Mouse (Mus musculus) neural tube, embryonic 15.5 days (tissue): ENCODE data around the gene Sit1. TPM values are rescaled to one million over a fixed set of nuclear protein-coding genes. Genes with fewer than 3 reads are reported as not detected.

Source experiments
- ATAC-seq: fragments of 200-750 bp; cut with Nextera tagmentation; 2 replicates; pipeline ENCODE4 v1.8.0; 2017; ENCODE audit warnings: mild to moderate bottlenecking, moderate TSS enrichment, moderate library complexity; ENCODE audit not compliant: low FRiP score
- H3K27ac ChIP-seq: fragments of 300-500 bp; sonication (generic); replicated peaks from 2 replicates; pipeline ENCODE4 v1.5.1; 2015; ENCODE audit warnings: mild to moderate bottlenecking, inconsistent platforms
- H3K27me3 ChIP-seq: fragments of 300-500 bp; sonication (generic); replicated peaks from 2 replicates; pipeline ENCODE4 v1.6.1; 2015; ENCODE audit warnings: inconsistent platforms
- H3K36me3 ChIP-seq: fragments of 300-500 bp; sonication (generic); 2 replicates; pipeline ENCODE4 v1.6.1; 2015; ENCODE audit warnings: inconsistent platforms
- H3K4me1 ChIP-seq: fragments of 300-500 bp; sonication (generic); 2 replicates; pipeline ENCODE4 v1.6.1; 2015; ENCODE audit warnings: inconsistent platforms
- H3K4me2 ChIP-seq: fragments of 300-500 bp; sonication (generic); 2 replicates; pipeline ENCODE4 v1.6.1; 2015; ENCODE audit warnings: inconsistent platforms, mild to moderate bottlenecking, moderate library complexity
- H3K4me3 ChIP-seq: fragments of 300-500 bp; sonication (generic); replicated peaks from 2 replicates; pipeline ENCODE4 v1.5.1; 2015; ENCODE audit warnings: mild to moderate bottlenecking, inconsistent platforms
- H3K9ac ChIP-seq: fragments of 300-500 bp; sonication (generic); replicated peaks from 2 replicates; pipeline ENCODE4 v1.6.1; 2015; ENCODE audit warnings: mild to moderate bottlenecking, inconsistent platforms
- H3K9me3 ChIP-seq: fragments of 300-500 bp; sonication (generic); replicated peaks from 2 replicates; pipeline ENCODE4 v1.6.1; 2016; ENCODE audit warnings: inconsistent platforms
- WGBS: fragments of 180-500 bp; shearing (Covaris S2); methylation state at CpG from one replicate; pipeline ENCODE4 v1.1.7; 2015; ENCODE audit warnings: mixed read lengths; 5-methylcytosine and 5-hydroxymethylcytosine counted together
- polyA plus RNA-seq: library from polyadenylated mRNA; unstranded; fragments of >200 nt; fragmentation: Nextera tagmentation; extraction: Ambion mirVana; gene quantifications from 2 replicates; pipeline ENCODE4 v1.2.1, GENCODE M21; 2015

Gene Sit1
- 1.9 TPM in 1 of 2 replicates, not detected in the other for polyA plus RNA-seq

DNA sequence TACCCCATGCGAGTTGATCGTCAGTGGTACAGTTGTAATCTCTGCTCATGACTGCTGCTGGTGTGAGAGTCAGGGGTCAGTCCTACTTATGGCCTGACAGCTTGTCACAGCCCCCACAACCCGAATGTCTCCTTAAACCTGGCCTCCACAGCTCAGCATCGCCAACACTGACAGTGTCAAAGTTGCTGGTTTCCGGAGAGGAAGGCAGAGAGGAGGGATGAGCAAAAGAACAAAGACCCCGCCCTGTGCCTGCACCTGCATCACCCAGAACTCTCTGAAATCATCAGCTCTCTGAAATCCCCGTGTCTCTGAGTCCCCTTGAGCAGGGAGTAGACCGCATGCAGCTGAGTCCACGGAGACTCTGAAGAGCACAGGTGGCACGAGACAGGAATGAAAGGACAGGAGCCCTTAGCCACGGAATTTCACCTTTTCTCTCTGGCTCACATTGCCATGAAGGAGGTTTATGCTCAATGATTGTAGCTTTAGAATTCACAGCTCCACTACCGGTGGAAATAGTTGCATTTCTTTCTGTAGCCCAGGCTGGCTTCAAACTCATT is at the start of gene Sit1:
TSS of gene Sit1 (minus strand) at position 200 of the 557 bp plus-strand sequence.
- Histone ChIP-seq H3K4me2 (no peak within 1 kb of the TSS), H3K36me3 (no peaks in the 10 kb centered on the region), H3K9ac (no peak within 1 kb of the TSS), H3K9me3 (no peaks in the 10 kb centered on the region), H3K27ac (no peak within 1 kb of the TSS), H3K4me3 (no peak within 1 kb of the TSS), H3K27me3 (no peaks in the 10 kb centered on the region), H3K4me1 (no peaks in the 10 kb centered on the region)
- WGBS, result 60% methylated on average over 12 of the region's 12 CpGs
- no peak for ATAC-seq

DNA sequence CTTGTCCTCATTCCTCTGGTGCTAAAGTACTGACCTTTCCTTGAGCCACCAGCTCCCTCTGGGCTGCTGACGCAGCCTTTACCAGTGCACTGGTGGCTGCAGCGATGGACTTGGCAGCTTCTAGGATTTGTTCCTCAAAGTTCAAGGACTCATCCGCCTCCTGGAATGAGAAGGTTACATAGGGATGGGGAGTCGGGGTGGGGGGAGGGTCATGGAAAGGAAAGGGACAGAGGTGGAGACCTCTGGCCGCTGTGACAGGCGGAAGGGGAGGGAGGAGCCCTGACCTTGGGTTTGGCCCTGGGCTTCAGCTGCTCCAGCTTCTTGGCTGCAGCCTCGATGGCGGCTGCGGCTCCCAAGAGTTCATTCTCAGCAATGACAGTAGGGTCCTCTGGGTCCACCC is 49.7 kb upstream of the Sit1 start:
- 94% methylated on average over 9 of the region's 9 CpGs for WGBS
- no peak for ATAC-seq

DNA sequence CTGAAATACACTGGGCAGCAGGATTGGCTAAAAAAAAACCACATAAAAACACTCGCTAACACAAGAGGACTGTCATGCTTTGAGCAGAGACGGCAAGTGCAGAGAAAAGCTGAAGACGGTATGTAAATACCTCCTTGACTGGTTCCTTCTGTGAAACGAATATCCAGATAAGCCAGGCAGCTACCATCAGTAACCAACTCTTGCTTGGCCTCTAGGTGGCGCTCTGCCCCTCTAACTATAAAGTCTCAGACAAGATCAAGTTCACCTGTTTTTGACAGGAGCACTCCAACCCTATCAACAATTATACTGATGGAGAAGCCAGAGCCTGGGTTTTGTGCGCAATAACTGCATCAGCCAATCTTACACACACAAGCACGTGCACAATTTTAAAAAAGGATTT is 47.0 kb upstream of the Sit1 start:
- Histone ChIP-seq H3K4me2 (no peak overlapping the region), H3K27me3 (peaks cover 17% of the 10 kb centered on the region), H3K9me3 (no peaks in the 10 kb centered on the region), H3K36me3 (peaks cover 47% of the 10 kb centered on the region), H3K4me1 (peaks cover 11% of the 10 kb centered on the region; the same call in 1 of the 2 replicates), H3K27ac (no peak overlapping the region), H3K4me3 (no peak overlapping the region), H3K9ac (no peak overlapping the region)
- ATAC-seq, result peak; percentile 41; the same call in 1 of the 2 replicates
- 24% methylated on average over 7 of the region's 7 CpGs for WGBS

More for the DNA sequence above, 49.7 kb upstream of the Sit1 start:
- H3K27me3 ChIP-seq, result no peaks in the 10 kb centered on the region
- no peak overlapping the region for H3K27ac ChIP-seq
- H3K4me2 ChIP-seq, result no peak overlapping the region
- H3K4me3 ChIP-seq, result no peak overlapping the region
- H3K4me1 ChIP-seq, result peaks cover 11% of the 10 kb centered on the region; the same call in 1 of the 2 replicates
- H3K9me3 ChIP-seq, result no peaks in the 10 kb centered on the region
- peaks cover 72% of the 10 kb centered on the region for H3K36me3 ChIP-seq
- no peak overlapping the region for H3K9ac ChIP-seq

DNA sequence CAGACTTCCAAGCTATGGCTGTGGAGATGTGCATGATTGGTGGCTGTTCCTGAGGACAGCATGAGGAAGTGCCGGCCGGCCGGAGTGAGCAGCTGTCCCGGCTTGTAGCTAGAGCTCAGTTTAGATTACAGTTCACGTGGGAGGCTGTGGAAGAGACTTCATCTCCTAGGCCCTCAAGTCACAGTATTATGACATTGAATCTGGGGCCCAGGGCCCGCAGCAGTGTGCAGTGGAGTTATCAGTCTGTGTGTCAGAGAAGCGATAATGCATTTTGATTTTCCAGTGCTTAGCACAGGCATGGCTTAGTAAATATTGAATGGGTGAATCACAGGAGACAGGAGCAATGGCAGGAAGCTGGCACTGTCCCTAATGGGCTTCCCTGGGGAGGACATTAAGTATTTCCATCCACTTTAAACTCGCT is 46.6 kb upstream of the Sit1 start:
- no peak for ATAC-seq
- WGBS, result 61% methylated on average over 8 of the region's 8 CpGs
- H3K4me2 ChIP-seq, result no peak overlapping the region
- no peak overlapping the region for H3K9ac ChIP-seq
- H3K27ac ChIP-seq, result no peak overlapping the region
- H3K9me3 ChIP-seq, result no peaks in the 10 kb centered on the region
- H3K27me3 ChIP-seq, result peaks cover 22% of the 10 kb centered on the region
- no peak overlapping the region for H3K4me3 ChIP-seq
- H3K4me1 ChIP-seq, result peaks cover 11% of the 10 kb centered on the region; the same call in 1 of the 2 replicates
- peaks cover 42% of the 10 kb centered on the region for H3K36me3 ChIP-seq

DNA sequence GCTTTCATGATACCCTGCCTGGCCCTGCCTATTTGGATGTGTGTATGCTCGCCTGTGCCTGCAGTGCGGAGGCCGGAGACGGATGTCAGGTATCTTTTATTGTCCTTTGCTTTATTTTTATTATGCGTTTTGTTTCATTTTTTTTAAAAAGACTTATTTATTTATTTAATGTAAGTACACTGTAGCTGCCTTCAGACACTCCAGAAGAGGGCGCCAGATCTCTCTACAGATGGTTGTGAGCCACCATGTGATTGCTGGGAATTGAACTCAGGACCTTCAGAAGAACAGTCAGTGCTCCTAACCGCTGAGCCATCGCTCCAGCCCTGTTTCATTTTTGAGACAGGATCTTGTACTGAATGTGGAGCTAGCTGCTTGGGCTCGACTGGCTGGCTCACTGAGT is 45.0 kb upstream of the Sit1 start:
- Histone ChIP-seq H3K27ac (no peak overlapping the region), H3K9ac (no peak overlapping the region), H3K4me2 (no peak overlapping the region), H3K27me3 (peaks cover 35% of the 10 kb centered on the region), H3K9me3 (no peaks in the 10 kb centered on the region), H3K36me3 (peaks cover 28% of the 10 kb centered on the region), H3K4me3 (no peak overlapping the region), H3K4me1 (peaks cover 21% of the 10 kb centered on the region)
- ATAC-seq, result no peak
- WGBS, result 79% methylated on average over 9 of the region's 9 CpGs

DNA sequence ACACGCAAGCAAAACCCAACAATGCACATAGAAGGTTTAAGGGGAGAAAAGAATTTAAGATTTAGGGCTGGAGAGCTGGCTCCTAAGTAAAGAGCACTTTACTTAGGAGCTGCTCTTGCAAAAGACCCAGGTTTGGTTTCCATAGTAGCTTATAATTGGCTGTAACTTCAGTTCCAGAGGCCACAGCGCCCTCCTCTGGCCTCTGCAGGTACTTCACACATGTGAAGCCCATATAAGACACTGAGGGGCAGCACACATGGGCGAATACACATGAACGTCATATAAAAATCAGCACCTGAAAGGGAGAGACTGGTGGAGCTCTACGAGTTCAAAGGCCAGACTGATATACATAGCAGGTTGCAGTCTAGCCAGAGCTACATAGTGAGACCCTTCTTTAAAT is 44.3 kb upstream of the Sit1 start:
- no peak for ATAC-seq

DNA sequence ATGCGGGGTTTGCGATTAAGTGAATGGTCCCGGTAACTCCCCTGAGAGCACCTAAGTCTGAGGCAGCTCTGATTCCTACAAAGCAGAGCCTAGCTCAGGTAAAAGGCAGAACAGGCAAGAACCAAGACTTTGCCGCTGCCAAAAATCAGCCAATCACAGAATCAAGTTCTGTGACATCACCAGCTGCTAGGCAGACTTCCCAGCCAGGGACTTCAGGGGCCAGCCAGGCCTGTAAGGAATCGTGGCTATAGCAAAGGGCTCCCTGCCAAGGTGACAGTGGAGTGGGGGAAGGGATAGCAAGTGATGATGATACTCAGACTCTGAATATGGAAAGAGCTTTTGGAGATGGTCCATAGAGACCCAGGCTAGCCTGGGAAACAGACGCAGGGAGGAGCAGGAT is 36.4 kb upstream of the Sit1 start:
- no peak overlapping the region for H3K27ac ChIP-seq
- peak overlapping the region; percentile 52 for H3K4me2 ChIP-seq
- WGBS, result 6% methylated on average over 6 of the region's 6 CpGs
- no peaks in the 10 kb centered on the region for H3K9me3 ChIP-seq
- H3K4me1 ChIP-seq, result peaks cover 31% of the 10 kb centered on the region
- peak; percentile 66 for ATAC-seq
- peaks cover 45% of the 10 kb centered on the region for H3K27me3 ChIP-seq
- H3K4me3 ChIP-seq, result peak overlapping the region; percentile 19
- H3K36me3 ChIP-seq, result no peaks in the 10 kb centered on the region
- H3K9ac ChIP-seq, result no peak overlapping the region

More for the DNA sequence above, 44.3 kb upstream of the Sit1 start:
- Histone ChIP-seq H3K36me3 (peaks cover 22% of the 10 kb centered on the region), H3K9ac (no peak overlapping the region), H3K27me3 (peaks cover 41% of the 10 kb centered on the region), H3K9me3 (no peaks in the 10 kb centered on the region), H3K4me3 (no peak overlapping the region), H3K27ac (no peak overlapping the region), H3K4me1 (peaks cover 26% of the 10 kb centered on the region), H3K4me2 (no peak overlapping the region)
- 68% methylated on average over 5 of the region's 5 CpGs for WGBS

DNA sequence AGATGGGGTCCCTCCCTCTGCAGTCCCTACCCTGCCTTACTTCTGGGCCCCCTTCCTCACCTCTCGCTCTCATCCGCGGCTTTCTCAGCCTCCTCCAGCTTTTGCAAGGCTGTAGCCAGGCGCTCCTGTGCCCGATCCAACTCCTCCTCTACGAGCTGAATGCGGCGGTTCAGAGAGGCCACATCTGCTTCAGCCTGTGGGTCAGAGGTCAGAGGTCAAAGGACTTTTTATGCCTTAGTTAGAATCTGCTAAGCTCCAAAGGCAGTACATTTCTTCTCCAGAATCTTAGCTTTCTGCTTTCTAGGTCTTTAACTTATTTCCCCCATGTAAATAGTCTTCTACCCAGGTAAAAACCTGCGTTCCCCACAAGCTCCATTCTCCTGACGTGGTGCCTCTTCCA is 36.0 kb upstream of the Sit1 start:
- Histone ChIP-seq H3K4me3 (peak overlapping the region; percentile 19), H3K4me2 (peak overlapping the region; percentile 52), H3K9ac (no peak overlapping the region), H3K4me1 (peaks cover 31% of the 10 kb centered on the region), H3K27ac (no peak overlapping the region), H3K36me3 (no peaks in the 10 kb centered on the region), H3K9me3 (no peaks in the 10 kb centered on the region), H3K27me3 (peaks cover 41% of the 10 kb centered on the region)
- 15% methylated on average over 10 of the region's 10 CpGs for WGBS
- ATAC-seq, result peak; percentile 19; the same call in 1 of the 2 replicates

DNA sequence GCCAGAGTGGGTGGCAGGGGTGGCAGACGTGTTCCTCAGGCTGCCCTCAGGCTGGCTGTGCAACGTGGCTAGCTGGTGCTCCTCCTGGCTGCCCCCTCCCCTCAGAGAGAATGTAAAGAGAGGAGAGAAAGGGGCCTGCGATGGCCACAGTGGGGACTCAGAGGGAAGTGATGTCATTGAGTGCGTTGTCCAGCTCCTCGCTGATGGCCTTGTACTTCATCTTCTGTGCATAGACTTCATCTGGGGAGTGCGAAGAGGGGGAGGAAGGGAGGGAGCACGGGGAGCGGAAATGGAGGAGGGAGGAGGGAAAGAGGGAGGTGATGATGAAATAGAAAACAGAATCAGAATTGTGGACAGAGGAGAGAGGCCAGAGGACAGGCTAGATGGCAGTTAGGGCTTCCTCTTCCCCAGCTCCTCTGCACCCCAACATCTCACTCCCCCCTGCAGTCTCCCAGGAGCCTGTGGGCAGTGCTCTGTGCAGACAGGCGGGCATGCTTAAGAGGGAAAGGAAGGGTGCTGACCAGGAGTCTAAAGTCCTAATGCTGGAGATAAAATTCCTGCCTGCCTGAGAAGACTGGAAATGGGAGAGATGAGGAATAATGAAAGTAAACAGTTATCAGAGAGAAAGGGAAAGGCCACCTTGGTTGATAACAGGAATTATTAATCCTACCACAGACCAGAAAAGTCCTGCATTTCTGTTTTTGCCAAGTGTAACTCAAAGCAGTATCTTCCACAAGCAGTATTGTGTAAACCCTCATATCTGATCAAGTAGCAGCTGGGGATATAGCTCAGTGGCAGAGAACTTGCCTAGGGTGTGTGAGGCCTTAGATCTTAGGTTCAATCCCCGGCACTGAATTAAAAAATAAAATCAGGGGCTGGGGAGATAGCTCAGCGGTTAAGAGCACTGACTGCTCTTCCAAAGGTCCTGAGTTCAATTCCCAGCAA is 32.5 kb upstream of the Sit1 start:
- WGBS, result 70% methylated on average over 11 of the region's 11 CpGs
- Histone ChIP-seq H3K9ac (no peak overlapping the region), H3K27me3 (peaks cover 10% of the 10 kb centered on the region), H3K27ac (no peak overlapping the region), H3K4me1 (peaks cover 16% of the 10 kb centered on the region), H3K9me3 (no peaks in the 10 kb centered on the region), H3K36me3 (no peaks in the 10 kb centered on the region), H3K4me2 (no peak overlapping the region), H3K4me3 (no peak overlapping the region)
- ATAC-seq, result no peak

DNA sequence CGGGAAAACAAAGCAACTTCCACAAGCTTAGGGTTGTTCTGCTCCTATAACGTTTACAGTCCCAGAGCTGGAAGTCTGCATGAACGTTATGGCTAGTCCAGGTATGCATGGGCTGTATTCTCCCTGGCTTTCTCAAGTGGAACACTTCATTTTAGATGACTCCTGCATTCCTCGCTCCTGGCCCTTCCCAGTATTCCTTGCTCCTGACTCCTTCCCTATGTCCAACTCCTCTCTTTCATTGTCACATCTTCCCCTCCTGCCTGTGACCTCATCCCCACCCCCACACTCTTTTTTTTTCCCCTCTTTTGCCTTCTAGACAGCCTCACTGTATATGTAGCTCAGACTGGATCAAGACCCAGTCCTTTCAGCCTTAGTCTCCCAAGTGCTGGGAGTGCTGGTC is 30.3 kb upstream of the Sit1 start:
- no peak overlapping the region for H3K4me3 ChIP-seq

DNA sequence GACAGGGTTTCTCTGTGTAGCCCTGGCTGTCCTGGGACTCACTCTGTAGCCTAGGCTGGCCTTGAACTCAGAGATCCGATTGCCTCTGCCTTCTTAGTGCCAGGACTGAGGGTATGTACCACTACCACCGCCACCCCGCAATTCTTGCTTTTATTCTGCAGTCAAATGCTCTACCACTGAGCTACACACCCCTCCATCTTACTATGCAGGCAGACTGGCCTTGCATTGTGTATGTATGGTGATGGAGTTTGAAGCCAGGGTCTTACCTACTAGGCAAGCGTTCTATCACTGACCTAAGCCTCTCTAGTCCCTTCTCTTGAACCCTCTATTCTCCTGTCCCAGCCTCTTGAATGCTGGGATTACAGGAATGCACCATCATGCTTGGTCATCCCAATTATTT is 29.8 kb upstream of the Sit1 start:
- no peak overlapping the region for H3K4me3 ChIP-seq
- H3K9me3 ChIP-seq, result no peaks in the 10 kb centered on the region
- ATAC-seq, result no peak
- no peak overlapping the region for H3K9ac ChIP-seq
- H3K27ac ChIP-seq, result no peak overlapping the region
- H3K4me1 ChIP-seq, result peaks cover 12% of the 10 kb centered on the region
- no peak overlapping the region for H3K4me2 ChIP-seq
- 87% methylated on average over 4 of the region's 4 CpGs for WGBS
- H3K27me3 ChIP-seq, result 0 out of 2 replicates have a peak, but pooled peaks cover 10% of the 10 kb centered on the region
- no peaks in the 10 kb centered on the region for H3K36me3 ChIP-seq

More for the DNA sequence above, 30.3 kb upstream of the Sit1 start:
- peaks cover 9% of the 10 kb centered on the region for H3K4me1 ChIP-seq
- no peak overlapping the region for H3K9ac ChIP-seq
- no peaks in the 10 kb centered on the region for H3K9me3 ChIP-seq
- ATAC-seq, result no peak
- no peaks in the 10 kb centered on the region for H3K36me3 ChIP-seq
- H3K27ac ChIP-seq, result no peak overlapping the region
- 84% methylated on average over 4 of the region's 4 CpGs for WGBS
- peaks cover 8% of the 10 kb centered on the region; the same call in 1 of the 2 replicates for H3K27me3 ChIP-seq
- no peak overlapping the region for H3K4me2 ChIP-seq

DNA sequence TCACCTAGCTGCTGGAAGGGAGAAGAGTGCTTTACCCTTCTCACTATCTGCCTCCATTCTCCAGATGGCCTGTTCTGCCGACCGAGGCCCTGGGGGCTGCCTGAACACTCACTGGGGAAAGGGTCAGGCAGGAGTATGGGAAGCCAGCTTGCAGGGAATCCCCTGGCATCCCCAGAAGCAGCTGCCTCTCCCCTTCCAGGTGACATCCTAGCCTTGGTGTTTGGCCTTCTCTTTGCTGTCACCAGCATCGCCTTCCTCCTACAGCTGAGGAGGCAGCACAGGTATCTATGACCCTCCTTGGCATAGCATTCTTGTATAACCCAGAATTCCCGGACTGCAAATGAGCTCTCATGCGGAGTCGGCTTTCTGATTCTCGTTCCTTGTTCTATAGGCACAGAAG is 29.1 kb upstream of the Sit1 start:
- Histone ChIP-seq H3K27me3 (0 out of 2 replicates have a peak, but pooled peaks cover 10% of the 10 kb centered on the region), H3K36me3 (no peaks in the 10 kb centered on the region), H3K27ac (no peak overlapping the region), H3K4me2 (no peak overlapping the region), H3K4me1 (peaks cover 17% of the 10 kb centered on the region), H3K9me3 (no peaks in the 10 kb centered on the region), H3K4me3 (no peak overlapping the region), H3K9ac (no peak overlapping the region)
- ATAC-seq, result no peak
- WGBS, result 72% methylated on average over 7 of the region's 7 CpGs
